9 mouse cellular contexts compared by ENCODE assay signal in genomic region chr17:24649581-24650069, GRCm38 (mm10). TPM values are rescaled to one million over a fixed set of nuclear protein-coding genes. Genes with fewer than 3 reads are reported as not detected.
A peak's percentile ranks its signal among the peaks of the same experiment; 100 is the strongest.
DNase-seq lines count a peak whose midpoint lies in the region; ATAC-seq and TF ChIP-seq lines count a peak whose summit lies in the region.
"Had no signal": no experiment of that assay in that cellular context is flagged by ENCODE, and none has a peak within 500 bp of the region (broad histone marks: within the 10 kb centered on the region; RNA-seq: fewer than 3 reads in every experiment).

No protein-coding gene starts in this region.

- no peaks in the 10 kb centered on the region for H3K9me3 ChIP-seq in E14TG2a.4 (ENCODE audit: low read length)
- no peaks in the 10 kb centered on the region for H3K9me3 ChIP-seq in limb, embryonic 11.5 days (ENCODE audit: control insufficient read depth, low read length)
- no peaks in the 10 kb centered on the region for H3K9me3 ChIP-seq in midbrain, embryonic 12.5 days

- peak overlapping the region; percentile 97 for H3K27ac ChIP-seq in cortical plate, adult 2 months (ENCODE audit: insufficient read depth, low read length)
- peak overlapping the region; percentile 56; the same call in 1 of the 2 replicates for H3K27ac ChIP-seq in limb, embryonic 11.5 days (replicated peaks; ENCODE audit: low read depth, low read length)
- H3K27ac ChIP-seq in midbrain, embryonic 12.5 days (replicated peaks) = 0 out of 2 replicates have a peak overlapping the region, but pooled peaks have one; percentile 2

- DNase-seq in cerebellum, adult 11 months = no peak
- DNase-seq in heart, postnatal 14 days = peak; percentile 71 to 74
- no peak for DNase-seq in limb, embryonic 11.5 days (ENCODE audit: low spot score)
- DNase-seq in layer of hippocampus, postnatal 25 days (ENCODE audit: extremely low spot score in 1 of 2, low spot score in 1 of 2) = no peak

- peak; percentile 55; the same call in 1 of the 2 replicates for ATAC-seq in cerebellum, adult (ENCODE audit: insufficient number of reproducible peaks, low FRiP score, low TSS enrichment)
- peak; percentile 28; the same call in 1 of the 2 replicates for ATAC-seq in limb, embryonic 11.5 days (ENCODE audit: insufficient number of reproducible peaks, low FRiP score, low TSS enrichment, low read depth)
- peak; percentile 45; the same call in 1 of the 2 replicates for ATAC-seq in midbrain, embryonic 12.5 days (ENCODE audit: low FRiP score, low read depth)

- H3K4me2 ChIP-seq in limb, embryonic 11.5 days (ENCODE audit: low read depth, severe bottlenecking) = peak overlapping the region; percentile 99
- peak overlapping the region; percentile 97 for H3K4me2 ChIP-seq in midbrain, embryonic 12.5 days (replicated peaks)

- under 1% methylated on average over 32 of the region's 35 CpGs for WGBS in limb, embryonic 11.5 days
- WGBS in midbrain, embryonic 12.5 days = 3% methylated on average over 30 of the region's 35 CpGs

- no peak for TF ChIP-seq CTCF in E14TG2a.4 (conservative IDR thresholded peaks at IDR 0.05; ENCODE audit: low read length)
- TF ChIP-seq CTCF in cortical plate, adult 2 months (IDR thresholded peaks at IDR 0.05; ENCODE audit: extremely low read depth, insufficient read depth, low read length) = no peak

- peak overlapping the region; percentile 89 for H3K9ac ChIP-seq in limb, embryonic 11.5 days (ENCODE audit: low read length)
- H3K9ac ChIP-seq in midbrain, embryonic 12.5 days (replicated peaks) = peak overlapping the region; percentile 76

- no peak for TF ChIP-seq POLR2A in cortical plate, adult 2 months (IDR thresholded peaks at IDR 0.05; ENCODE audit: extremely low read depth, insufficient read depth, low read length)

- peak overlapping the region; percentile 90 for H3K4me3 ChIP-seq in E14TG2a.4 (replicated peaks; ENCODE audit: low read length)
- H3K4me3 ChIP-seq in cortical plate, adult 2 months (ENCODE audit: insufficient read depth, low read length) = peak overlapping the region; percentile 67
- H3K4me3 ChIP-seq in limb, embryonic 11.5 days (ENCODE audit: low read depth, low read length) = peak overlapping the region; percentile 80
- peak overlapping the region; percentile 62 for H3K4me3 ChIP-seq in midbrain, embryonic 12.5 days

- no peaks in the 10 kb centered on the region for H3K36me3 ChIP-seq in E14TG2a.4 (ENCODE audit: insufficient read depth, low read length)
- 0 out of 2 replicates have a peak, but pooled peaks cover 2% of the 10 kb centered on the region for H3K36me3 ChIP-seq in limb, embryonic 11.5 days (ENCODE audit: control insufficient read depth, insufficient read depth, low read length)
- H3K36me3 ChIP-seq in midbrain, embryonic 12.5 days = no peaks in the 10 kb centered on the region

- peaks cover 65% of the 10 kb centered on the region for H3K4me1 ChIP-seq in E14TG2a.4 (replicated peaks; ENCODE audit: low read depth, low read length)
- peaks cover 6% of the 10 kb centered on the region; the same call in 1 of the 2 replicates for H3K4me1 ChIP-seq in cortical plate, adult 2 months (ENCODE audit: control insufficient read depth, insufficient read depth, low read length)
- peaks cover 18% of the 10 kb centered on the region for H3K4me1 ChIP-seq in limb, embryonic 11.5 days (ENCODE audit: control insufficient read depth, insufficient read depth, low read length)
- H3K4me1 ChIP-seq in midbrain, embryonic 12.5 days = peaks cover 22% of the 10 kb centered on the region

- intact Hi-C loops in heart, postnatal 14 days (cut with DNase I) = loop anchor here (2.0 to 5.0 kb wide), 2 partner anchors 17 to 32 kb away; partner anchors contain the start of genes Nthl1 and Tsc2

- H3K27me3 ChIP-seq in E14TG2a.4 (ENCODE audit: insufficient read depth, low read length) = peaks cover 50% of the 10 kb centered on the region
- no peaks in the 10 kb centered on the region for H3K27me3 ChIP-seq in limb, embryonic 11.5 days (ENCODE audit: control insufficient read depth, insufficient read depth, low read length)
- H3K27me3 ChIP-seq in midbrain, embryonic 12.5 days = peaks cover 59% of the 10 kb centered on the region

RNA-seq across cellular contexts. Expression of gene Slc9a3r2, which starts 0.5 kb away (rescaled TPM):
- polyA plus RNA-seq in cortical plate, adult 2 months (2012; rRNA removed) = 68.2 and 69.0 TPM in 2 replicates
- 100 to 1,000 TPM; 134 TPM for total RNA-seq in heart, postnatal 14 days (2021)
- polyA plus RNA-seq in limb, embryonic 11.5 days (2014; fragmentation: Nextera tagmentation; extraction: Ambion mirVana) = 59.3 and 60.4 TPM in 2 replicates
- 26.4 and 33.8 TPM in 2 replicates for polyA plus RNA-seq in midbrain, embryonic 12.5 days (2016; fragmentation: Nextera tagmentation; extraction: Ambion mirVana)
- total RNA-seq in layer of hippocampus, postnatal 25 days (2021) = 10 to 100 TPM; 45.1 to 50.0 TPM

RNA-seq across cellular contexts. Expression of gene Npw, which starts 8.6 kb away (rescaled TPM):
- 0.34 and 0.50 TPM in 2 replicates for polyA plus RNA-seq in cortical plate, adult 2 months (2012; rRNA removed)
- not detected for total RNA-seq in heart, postnatal 14 days (2021)
- 0.31 and 0.54 TPM in 2 replicates for polyA plus RNA-seq in limb, embryonic 11.5 days (2014; fragmentation: Nextera tagmentation; extraction: Ambion mirVana)
- not detected in 2 replicates for polyA plus RNA-seq in midbrain, embryonic 12.5 days (2016; fragmentation: Nextera tagmentation; extraction: Ambion mirVana)
- 1 to 10 TPM; 2.1 to 2.9 TPM for total RNA-seq in layer of hippocampus, postnatal 25 days (2021)
- total RNA-seq: hematopoietic stem cell, adult 5-6 weeks had no signal

RNA-seq across cellular contexts. Expression of gene Nthl1, which starts 17.1 kb away (rescaled TPM):
- polyA plus RNA-seq in cortical plate, adult 2 months (2012; rRNA removed) = 9.7 and 10.8 TPM in 2 replicates
- 1 to 10 TPM; 2.1 to 4.1 TPM for total RNA-seq in heart, postnatal 14 days (2021)
- polyA plus RNA-seq in limb, embryonic 11.5 days (2014; fragmentation: Nextera tagmentation; extraction: Ambion mirVana) = 19.5 and 23.2 TPM in 2 replicates
- 14.3 and 14.9 TPM in 2 replicates for polyA plus RNA-seq in midbrain, embryonic 12.5 days (2016; fragmentation: Nextera tagmentation; extraction: Ambion mirVana)
- total RNA-seq in layer of hippocampus, postnatal 25 days (2021) = 1 to 10 TPM; 3.3 to 4.7 TPM

RNA-seq across cellular contexts. Expression of gene Tsc2, which starts 17.2 kb away (rescaled TPM):
- 163 and 192 TPM in 2 replicates for polyA plus RNA-seq in cortical plate, adult 2 months (2012; rRNA removed)
- 10 to 100 TPM; 76.7 to 88.2 TPM for total RNA-seq in heart, postnatal 14 days (2021)
- polyA plus RNA-seq in limb, embryonic 11.5 days (2014; fragmentation: Nextera tagmentation; extraction: Ambion mirVana) = 62.7 and 66.8 TPM in 2 replicates
- polyA plus RNA-seq in midbrain, embryonic 12.5 days (2016; fragmentation: Nextera tagmentation; extraction: Ambion mirVana) = 82.2 and 89.6 TPM in 2 replicates
- 100 to 1,000 TPM; 150 to 186 TPM for total RNA-seq in layer of hippocampus, postnatal 25 days (2021)

RNA-seq across cellular contexts. Expression of gene Zfp598, which starts 19.9 kb away (rescaled TPM):
- polyA plus RNA-seq in cortical plate, adult 2 months (2012; rRNA removed) = 53.5 and 53.6 TPM in 2 replicates
- 10 to 100 TPM; 20.2 to 21.6 TPM for total RNA-seq in heart, postnatal 14 days (2021)
- polyA plus RNA-seq in limb, embryonic 11.5 days (2014; fragmentation: Nextera tagmentation; extraction: Ambion mirVana) = 36.3 and 42.0 TPM in 2 replicates
- polyA plus RNA-seq in midbrain, embryonic 12.5 days (2016; fragmentation: Nextera tagmentation; extraction: Ambion mirVana) = 23.5 and 25.0 TPM in 2 replicates
- total RNA-seq in layer of hippocampus, postnatal 25 days (2021) = 10 to 100 TPM; 36.9 to 40.0 TPM

Comparison
In these comparisons a context has a peak if more than half of its experiments do, and no peak if none do; other contexts are left out.
1. DNase-seq: peak in heart, postnatal 14 days (2 of 2); none in cerebellum, adult 11 months (single experiment), limb, embryonic 11.5 days (single experiment) and layer of hippocampus, postnatal 25 days (0 of 2).
2. H3K27ac ChIP-seq: peak in every context shown above with its lines; median percentile 97 in cortical plate, adult 2 months; 56 in limb, embryonic 11.5 days; 2 in midbrain, embryonic 12.5 days.
3. Peak in every context shown above with its lines, with median percentiles within 50 percentile points of each other: ATAC-seq and H3K4me3 ChIP-seq.